Mouse (Mus musculus) kidney, embryonic 14.5 days (tissue): ENCODE results near the gene Siah2. TPM values are rescaled to one million over a fixed set of nuclear protein-coding genes. Genes with fewer than 3 reads are reported as not detected.

ENCODE experiments used
- ATAC-seq: fragments of 200-750 bp; cut with Nextera tagmentation; 2 replicates; pipeline ENCODE4 v1.8.0; 2017; ENCODE audit warnings: moderate number of reproducible peaks, mild to moderate bottlenecking, moderate TSS enrichment, moderate library complexity; ENCODE audit not compliant: low FRiP score, low TSS enrichment
- H3K27ac ChIP-seq: fragments of 300-500 bp; sonication (generic); 2 replicates; pipeline ENCODE4 v1.5.1; 2014; ENCODE audit warnings: low read depth, mild to moderate bottlenecking, low read length, moderate library complexity, mixed read lengths
- H3K27me3 ChIP-seq: fragments of 300-500 bp; sonication (generic); 2 replicates; pipeline ENCODE4 v1.6.1; 2014; ENCODE audit warnings: mild to moderate bottlenecking, low read length; ENCODE audit not compliant: control insufficient read depth, insufficient read depth
- H3K36me3 ChIP-seq: fragments of 300-500 bp; sonication (generic); 2 replicates; pipeline ENCODE4 v1.6.1; 2014; ENCODE audit warnings: low read length, mixed read lengths; ENCODE audit not compliant: control insufficient read depth, insufficient read depth
- H3K4me1 ChIP-seq: fragments of 300-500 bp; sonication (generic); 2 replicates; pipeline ENCODE4 v1.6.1; 2014; ENCODE audit warnings: low read length, mixed read lengths; ENCODE audit not compliant: control insufficient read depth, insufficient read depth
- H3K4me2 ChIP-seq: fragments of 300-500 bp; sonication (generic); replicated peaks from 2 replicates; pipeline ENCODE4 v1.6.1; 2014; ENCODE audit warnings: low read depth, mild to moderate bottlenecking, low read length
- H3K4me3 ChIP-seq: fragments of 300-500 bp; sonication (generic); 2 replicates; pipeline ENCODE4 v1.5.1; 2014; ENCODE audit warnings: mild to moderate bottlenecking, low read length
- H3K9ac ChIP-seq: fragments of 300-500 bp; sonication (generic); 2 replicates; pipeline ENCODE4 v1.6.1; 2014; ENCODE audit warnings: low read depth, mild to moderate bottlenecking, low read length, moderate library complexity
- H3K9me3 ChIP-seq: fragments of 300-500 bp; sonication (generic); 2 replicates; pipeline ENCODE4 v1.6.1; 2016; ENCODE audit warnings: low read length; ENCODE audit not compliant: control insufficient read depth
- WGBS: fragments of 180-500 bp; shearing (Covaris S2); extraction: QIAGEN DNeasy Blood & Tissue Kit; methylation state at CpG from one replicate; pipeline ENCODE4 v1.1.7; 2014; 5-methylcytosine and 5-hydroxymethylcytosine counted together
- polyA plus RNA-seq: library from polyadenylated mRNA; unstranded; fragments of >200 nt; fragmentation: Nextera tagmentation; extraction: Ambion mirVana; gene quantifications from 2 replicates; pipeline ENCODE4 v1.2.1, GENCODE M21; 2014

The Siah2 gene
- polyA plus RNA-seq = 4.6 and 5.5 TPM in 2 replicates

- Histone ChIP-seq H3K9me3 (no peaks in the 10 kb centered on the region), H3K27ac (peak within 1 kb of the TSS; percentile 42; the same call in 1 of the 2 replicates)
These were observed at the start of gene Siah2 for GRCm38 (mm10) chr3:58691997-58692721. Gene Siah2 (minus strand): TSS chr3:58692400.

GRCm38 (mm10) chr3:58739536-58739935 is 47.3 kb upstream of the Siah2 start:
- H3K4me3 ChIP-seq = no peak overlapping the region
- H3K4me2 ChIP-seq = no peak overlapping the region
- H3K27ac ChIP-seq = no peak overlapping the region
- no peaks in the 10 kb centered on the region for H3K9me3 ChIP-seq
- H3K9ac ChIP-seq = no peak overlapping the region
- no peaks in the 10 kb centered on the region for H3K27me3 ChIP-seq
- no peaks in the 10 kb centered on the region for H3K36me3 ChIP-seq
- no peak for ATAC-seq
- no peaks in the 10 kb centered on the region for H3K4me1 ChIP-seq
- WGBS = 78% methylated on average over 2 of the region's 2 CpGs

More at GRCm38 (mm10) chr3:58691997-58692721, at the start of gene Siah2:
- ATAC-seq = peak; percentile 94
- 2% methylated on average over 60 of the region's 87 CpGs for WGBS
- Histone ChIP-seq H3K27me3 (no peaks in the 10 kb centered on the region), H3K4me3 (peak within 1 kb of the TSS; percentile 83), H3K36me3 (no peaks in the 10 kb centered on the region), H3K9ac (peak within 1 kb of the TSS; percentile 78), H3K4me1 (0 out of 2 replicates have a peak, but pooled peaks cover 2% of the 10 kb centered on the region), H3K4me2 (peak within 1 kb of the TSS; percentile 97)

GRCm38 (mm10) chr3:58738346-58739089 is 46.3 kb upstream of the Siah2 start:
- 32% methylated on average over 6 of the region's 6 CpGs for WGBS
- Histone ChIP-seq H3K4me1 (no peaks in the 10 kb centered on the region), H3K27ac (no peak overlapping the region), H3K9ac (no peak overlapping the region), H3K27me3 (no peaks in the 10 kb centered on the region), H3K4me2 (no peak overlapping the region), H3K4me3 (no peak overlapping the region), H3K9me3 (no peaks in the 10 kb centered on the region), H3K36me3 (no peaks in the 10 kb centered on the region)
- no peak for ATAC-seq

- H3K4me1 ChIP-seq = no peaks in the 10 kb centered on the region
- H3K4me3 ChIP-seq = no peak overlapping the region
- H3K27me3 ChIP-seq = no peaks in the 10 kb centered on the region
- WGBS = 63% methylated on average over 5 of the region's 5 CpGs
- H3K4me2 ChIP-seq = no peak overlapping the region
- H3K27ac ChIP-seq = no peak overlapping the region
- no peak overlapping the region for H3K9ac ChIP-seq
- no peaks in the 10 kb centered on the region for H3K9me3 ChIP-seq
- no peak for ATAC-seq
- no peaks in the 10 kb centered on the region for H3K36me3 ChIP-seq
These were observed 39.3 kb upstream of the Siah2 start for GRCm38 (mm10) chr3:58731520-58731919.

- WGBS = 90% methylated on average over 3 of the region's 3 CpGs
- no peak overlapping the region for H3K4me3 ChIP-seq
- H3K4me2 ChIP-seq = no peak overlapping the region
These were observed 38.4 kb upstream of the Siah2 start for GRCm38 (mm10) chr3:58730580-58730979.

GRCm38 (mm10) chr3:58729549-58729948 is 37.3 kb upstream of the Siah2 start:
- Histone ChIP-seq H3K4me1 (no peaks in the 10 kb centered on the region), H3K9ac (no peak overlapping the region), H3K27me3 (no peaks in the 10 kb centered on the region), H3K4me2 (no peak overlapping the region), H3K4me3 (no peak overlapping the region), H3K9me3 (no peaks in the 10 kb centered on the region), H3K36me3 (no peaks in the 10 kb centered on the region), H3K27ac (no peak overlapping the region)
- no peak for ATAC-seq

More at GRCm38 (mm10) chr3:58730580-58730979, 38.4 kb upstream of the Siah2 start:
- Histone ChIP-seq H3K4me1 (no peaks in the 10 kb centered on the region), H3K27me3 (no peaks in the 10 kb centered on the region), H3K36me3 (no peaks in the 10 kb centered on the region), H3K27ac (no peak overlapping the region), H3K9ac (no peak overlapping the region), H3K9me3 (no peaks in the 10 kb centered on the region)
- no peak for ATAC-seq

- ATAC-seq = no peak
- Histone ChIP-seq H3K27ac (no peak overlapping the region), H3K4me3 (no peak overlapping the region), H3K9ac (no peak overlapping the region), H3K36me3 (no peaks in the 10 kb centered on the region), H3K4me1 (no peaks in the 10 kb centered on the region), H3K4me2 (no peak overlapping the region), H3K9me3 (no peaks in the 10 kb centered on the region), H3K27me3 (no peaks in the 10 kb centered on the region)
- 92% methylated on average over 4 of the region's 4 CpGs for WGBS
These were observed 35.4 kb upstream of the Siah2 start for GRCm38 (mm10) chr3:58727601-58728000.

- no peaks in the 10 kb centered on the region for H3K4me1 ChIP-seq
- no peak overlapping the region for H3K4me2 ChIP-seq
- no peak overlapping the region for H3K9ac ChIP-seq
- H3K4me3 ChIP-seq = no peak overlapping the region
- WGBS = 51% methylated on average over 3 of the region's 3 CpGs
- no peaks in the 10 kb centered on the region for H3K27me3 ChIP-seq
- no peaks in the 10 kb centered on the region for H3K9me3 ChIP-seq
- no peak for ATAC-seq
- no peak overlapping the region for H3K27ac ChIP-seq
- no peaks in the 10 kb centered on the region for H3K36me3 ChIP-seq
These were observed 34.8 kb upstream of the Siah2 start for GRCm38 (mm10) chr3:58727012-58727411.

GRCm38 (mm10) chr3:58726374-58726773 is 34.2 kb upstream of the Siah2 start:
- no peak overlapping the region for H3K4me3 ChIP-seq
- H3K36me3 ChIP-seq = no peaks in the 10 kb centered on the region
- H3K4me1 ChIP-seq = no peaks in the 10 kb centered on the region
- no peak overlapping the region for H3K9ac ChIP-seq
- no peak overlapping the region for H3K4me2 ChIP-seq
- no peaks in the 10 kb centered on the region for H3K9me3 ChIP-seq
- WGBS = 75% methylated on average over 3 of the region's 3 CpGs
- H3K27me3 ChIP-seq = no peaks in the 10 kb centered on the region
- H3K27ac ChIP-seq = no peak overlapping the region
- no peak for ATAC-seq
